Mouse (Mus musculus) kidney, adult 8-10 months (tissue): Measurements from ENCODE around the gene BC055324.
A peak's percentile ranks its signal among the peaks of the same experiment; 100 is the strongest.
"Not testable (repeated sequence)": the region's sequence is repeated elsewhere in the genome, so short reads cannot be mapped to it uniquely, and the experiment has no call there.

Experiments used
- DNase-seq, 2 experiments: peaks; one replicate each; pipeline ENCODE4 v3.0.0; 2022

The BC055324 gene

GRCm38 (mm10) chr1:163994721-163995608 is at the start of gene BC055324, which contains the start of gene Mettl18:
BC055324 (minus strand) TSS chr1:163994796.
Mettl18 (plus strand) TSS chr1:163994889.
- DNase-seq = peak; percentile 83 to 91

DNA sequence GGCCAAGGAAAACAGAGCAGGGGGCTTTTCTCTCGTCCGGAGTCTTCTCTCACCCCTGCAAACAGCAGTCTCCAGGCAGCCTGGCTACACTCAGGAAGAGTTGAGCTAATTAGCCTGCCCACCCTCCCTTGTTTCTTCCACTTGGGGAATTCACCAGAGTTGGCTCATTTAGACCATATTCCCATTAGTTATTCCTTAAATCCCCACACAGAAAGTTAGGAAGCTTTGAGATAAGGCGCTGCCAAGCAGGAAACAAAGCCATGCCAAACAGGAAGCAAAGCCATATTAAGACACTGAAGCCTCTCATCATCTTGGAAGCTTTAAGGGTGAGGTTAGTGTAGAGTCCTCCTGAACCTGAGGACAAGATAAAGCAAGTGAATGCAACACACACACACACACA is 49.0 kb upstream of the BC055324 start:
- DNase-seq = peak; percentile 48 to 60

GRCm38 (mm10) chr1:164040385-164041135 is 46.0 kb upstream of the BC055324 start:
- no peak for DNase-seq

DNA sequence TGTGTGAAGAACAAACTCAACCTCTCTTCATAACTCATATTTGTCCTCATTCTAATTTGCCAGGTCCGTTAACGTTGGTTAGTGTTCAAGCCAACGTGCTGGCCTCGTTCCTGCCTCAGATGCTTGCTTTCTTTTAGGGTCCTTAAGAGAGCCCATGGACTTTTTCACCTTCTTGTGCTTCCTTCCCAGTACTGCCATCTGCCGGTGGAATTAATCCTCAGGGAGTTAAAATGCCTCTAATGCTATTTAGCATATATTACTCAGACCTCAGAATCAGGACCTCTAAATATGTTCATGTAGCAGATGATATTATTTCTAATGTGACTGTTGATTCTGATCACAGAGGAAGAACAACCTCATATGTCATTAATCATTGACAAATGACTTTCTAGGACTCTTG is 32.8 kb upstream of the BC055324 start:
- peak in 1 of 2 experiments; percentile 42 for DNase-seq

DNA sequence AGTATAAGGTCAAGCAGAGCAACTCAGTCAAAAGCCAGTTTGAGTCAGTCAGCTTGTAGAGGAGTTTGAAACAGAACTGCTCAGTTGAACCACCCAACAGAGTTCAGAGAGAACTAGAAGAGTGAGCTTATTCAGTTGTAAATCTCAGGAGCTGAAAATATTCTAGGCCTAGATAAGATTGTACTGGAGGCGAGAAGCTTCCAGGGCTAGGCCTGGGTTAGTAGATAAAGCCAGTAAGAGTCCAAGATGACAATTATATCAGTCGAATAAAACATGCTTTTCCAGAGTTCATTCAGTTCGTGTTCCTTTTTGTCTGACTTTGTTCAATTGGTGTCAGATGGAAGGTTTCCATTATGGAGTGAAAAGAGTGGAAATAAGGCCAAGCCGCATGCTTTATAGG is 31.1 kb upstream of the BC055324 start:
- DNase-seq = no peak

DNA sequence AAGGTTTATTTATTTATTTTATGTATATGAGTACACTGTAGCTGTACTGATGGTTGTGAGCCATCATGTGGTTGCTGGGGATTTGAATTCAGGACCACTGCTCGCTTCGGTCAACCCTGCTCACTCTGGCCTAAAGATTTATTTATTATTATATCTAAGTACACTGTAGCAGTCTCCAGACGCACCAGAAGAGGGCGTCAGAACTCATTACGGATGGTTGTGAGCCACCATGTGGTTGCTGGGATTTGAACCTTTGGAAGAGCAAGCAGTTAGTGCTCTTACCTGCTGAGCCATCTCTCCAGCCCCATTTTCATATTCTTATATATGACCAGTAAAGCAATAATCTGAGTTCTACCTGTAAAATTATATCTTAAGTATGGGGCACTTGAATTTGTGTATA is 27.5 kb upstream of the BC055324 start:
- DNase-seq = not testable (repeated sequence)

DNA sequence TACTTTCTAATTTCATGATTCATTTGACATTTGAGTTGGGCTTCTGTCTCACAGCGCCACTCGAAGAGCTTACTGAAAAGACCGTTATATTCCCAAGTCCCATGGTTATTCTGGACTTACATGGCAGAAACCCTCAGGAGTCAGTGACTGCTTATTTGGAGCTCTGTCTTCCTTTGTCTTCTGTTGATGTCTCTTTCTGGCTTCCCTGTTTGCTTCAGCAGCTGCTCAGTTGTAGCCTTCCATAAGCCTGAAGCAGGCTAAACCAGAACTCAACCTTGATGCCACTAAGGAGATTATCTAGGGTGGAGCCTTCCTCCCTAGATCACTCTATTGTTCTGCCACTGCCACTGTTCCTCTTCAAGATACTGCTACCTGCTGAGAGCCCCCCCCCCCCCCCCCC is 26.1 kb upstream of the BC055324 start:
- DNase-seq = not testable (repeated sequence)

DNA sequence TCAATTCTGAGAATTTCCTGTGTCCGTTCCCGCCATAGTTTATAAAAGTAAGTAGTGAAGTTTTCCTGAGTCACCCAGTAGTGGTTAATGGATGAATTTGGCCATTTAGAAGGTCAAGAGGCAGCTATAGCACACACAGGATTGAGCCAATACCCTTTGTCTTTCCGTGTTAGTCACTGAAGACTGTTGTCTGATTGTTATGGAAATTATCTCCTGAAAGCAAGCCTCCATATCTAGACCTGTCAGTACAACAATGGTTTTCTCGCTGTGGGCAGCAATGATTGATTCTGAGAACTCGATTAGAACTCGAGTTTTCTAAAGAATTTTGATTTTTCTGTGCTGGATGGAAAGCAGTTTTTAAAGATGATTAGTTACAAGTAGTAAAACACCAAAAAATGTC is 25.2 kb upstream of the BC055324 start:
- DNase-seq = no peak

DNA sequence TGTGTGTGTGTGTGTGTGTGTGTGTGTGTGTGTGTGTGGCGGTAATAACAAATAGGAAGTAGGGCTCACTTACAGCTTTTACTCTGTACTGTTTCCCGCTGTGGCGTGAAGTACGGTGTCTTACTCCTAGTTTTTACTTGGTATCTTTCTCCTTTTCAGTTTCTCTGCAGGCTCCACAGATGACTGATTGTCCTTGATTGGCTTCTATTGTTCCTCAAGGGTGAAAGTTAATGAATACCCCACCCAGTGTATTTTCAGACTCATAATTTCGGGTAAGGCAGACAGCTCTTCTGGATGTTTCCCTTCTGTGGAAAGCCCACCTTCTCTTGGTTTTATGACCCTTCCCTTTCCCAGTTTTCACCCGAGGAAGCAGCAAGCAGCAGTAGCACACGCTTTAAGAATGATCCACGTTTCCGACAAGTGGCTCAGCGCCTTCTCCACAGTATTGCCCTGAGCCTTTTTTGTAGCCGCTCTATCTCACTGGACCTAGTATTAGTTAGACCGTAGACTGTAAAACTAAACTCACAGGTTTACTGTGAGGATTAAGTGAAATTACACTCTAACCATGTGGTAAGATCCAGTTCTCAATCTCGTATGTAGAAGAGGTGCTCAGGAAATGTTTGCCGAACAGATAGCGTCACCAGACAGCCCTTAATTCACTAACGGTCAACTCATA is 23.8 kb upstream of the BC055324 start:
- DNase-seq = no peak

DNA sequence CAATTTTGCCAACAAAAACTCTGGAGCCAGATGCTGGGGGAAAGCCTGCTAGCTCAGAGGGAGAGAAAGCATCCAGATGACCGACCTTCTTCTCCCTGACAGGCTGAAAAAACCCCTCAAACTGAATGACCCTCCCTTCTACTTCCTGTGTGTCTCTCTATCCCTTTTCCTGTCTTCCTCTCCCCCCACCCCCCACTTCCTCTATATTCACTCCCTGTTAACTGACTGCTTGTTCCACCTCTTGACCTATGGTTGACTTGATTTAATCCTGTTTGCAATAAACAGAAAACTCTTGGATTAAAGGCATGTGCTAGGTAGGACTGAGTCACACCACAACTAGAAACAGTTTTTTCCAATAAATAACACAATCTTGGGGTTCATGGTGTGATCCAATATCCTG is 20.0 kb upstream of the BC055324 start:
- DNase-seq = no peak

- DNase-seq = no peak
These were observed 14.6 kb upstream of the BC055324 start for GRCm38 (mm10) chr1:164009235-164009634.

DNA sequence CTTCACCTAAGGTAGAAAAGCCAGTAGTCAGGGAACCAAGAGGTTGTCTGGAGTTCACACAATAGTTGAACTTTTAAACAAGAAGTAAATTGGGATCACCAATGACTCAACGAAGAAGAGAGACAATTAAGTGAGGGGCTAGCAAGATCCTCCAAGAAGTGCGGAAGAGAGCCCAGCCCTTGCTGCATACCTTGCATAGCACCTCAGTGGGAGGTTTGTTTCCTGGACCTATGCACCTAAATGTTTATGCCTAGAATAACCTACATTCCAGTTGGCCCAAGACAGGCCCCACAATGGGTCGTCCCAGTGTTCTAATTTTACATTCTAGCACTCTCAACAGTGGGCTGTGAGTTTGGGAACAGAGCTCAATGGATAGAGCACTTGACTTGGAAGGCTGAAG is 9.7 kb upstream of the BC055324 start:
- DNase-seq = no peak

- no peak for DNase-seq
These were observed 7.3 kb upstream of the BC055324 start for GRCm38 (mm10) chr1:164001831-164002452.

GRCm38 (mm10) chr1:163995609-163995913 is 965 bp upstream of the BC055324 start:
- no peak for DNase-seq

- no peak for DNase-seq
These were observed 349 bp downstream of the BC055324 start for GRCm38 (mm10) chr1:163994173-163994720.

- DNase-seq = no peak
These were observed 2.2 kb downstream of the BC055324 start for GRCm38 (mm10) chr1:163992371-163992770.

DNA sequence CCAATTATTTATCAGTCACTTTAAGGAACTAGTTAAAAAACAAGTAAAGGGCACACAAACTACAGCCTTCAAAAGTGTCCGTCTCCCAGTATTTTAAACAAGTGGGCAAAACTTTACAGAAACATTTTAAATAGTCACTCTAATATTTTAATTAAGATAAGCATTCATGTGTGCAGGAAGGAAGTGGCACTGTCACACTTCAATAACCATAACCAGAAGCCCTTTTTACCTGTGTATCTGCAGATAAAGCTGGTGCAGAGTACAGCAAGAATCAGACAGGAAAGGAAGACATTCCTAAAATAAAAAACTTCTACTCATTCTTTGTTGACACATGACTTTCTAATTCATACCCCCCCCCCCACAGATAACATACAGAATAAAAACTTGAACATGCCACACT is 18.1 kb downstream of the BC055324 start:
- no peak for DNase-seq

GRCm38 (mm10) chr1:163975088-163975487 is 19.5 kb downstream of the BC055324 start:
- DNase-seq = no peak

DNA sequence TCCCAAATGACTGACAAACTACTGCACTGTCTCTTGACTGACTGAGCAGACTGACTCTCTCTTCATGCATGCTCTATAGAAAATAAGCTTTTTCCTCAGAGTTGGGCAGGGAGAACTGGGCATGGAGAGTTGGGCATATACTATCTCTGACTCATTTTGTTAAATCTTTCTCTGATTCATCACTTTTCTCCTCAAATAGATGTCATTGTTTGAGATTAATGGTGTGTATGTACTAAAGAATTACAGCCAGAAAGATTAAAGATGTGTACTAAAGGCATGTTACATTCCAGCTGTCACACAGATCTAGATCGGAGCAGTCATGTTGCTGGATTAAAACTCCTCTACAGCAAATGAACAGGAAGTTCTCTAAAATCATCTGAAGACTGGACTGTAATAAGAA is 20.1 kb downstream of the BC055324 start:
- no peak for DNase-seq

DNA sequence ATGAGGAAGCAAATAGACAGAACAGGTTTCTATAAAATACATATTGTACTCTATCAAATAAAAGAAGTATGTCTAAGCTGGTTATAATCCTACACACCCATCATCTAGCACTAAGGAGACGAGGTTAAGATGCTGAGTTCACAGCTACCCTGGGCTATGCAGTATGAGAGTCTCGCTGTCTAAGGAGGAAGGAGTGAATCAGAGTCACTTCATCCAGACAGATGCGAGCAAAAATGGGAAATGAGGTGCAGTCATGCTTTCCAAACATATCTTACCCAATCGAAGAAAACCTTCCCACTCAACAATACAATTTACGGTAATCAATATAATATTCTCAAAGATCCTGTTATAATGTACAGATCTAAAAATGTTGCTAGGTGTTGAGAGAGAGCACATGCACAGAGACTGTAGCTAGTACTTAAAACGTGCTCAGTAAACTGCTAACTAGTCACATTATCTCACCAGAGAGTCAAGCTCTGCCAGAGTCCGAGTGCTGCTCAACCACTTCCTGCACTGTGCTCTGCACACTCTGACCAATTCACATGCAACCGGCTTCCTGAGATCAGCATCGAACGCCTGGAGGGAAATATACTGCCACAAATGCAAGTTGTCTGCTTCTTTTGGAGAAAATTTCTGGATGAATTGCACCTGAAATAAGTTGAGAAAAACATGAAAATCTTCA is 30.4 kb downstream of the BC055324 start:
- no peak for DNase-seq

DNA sequence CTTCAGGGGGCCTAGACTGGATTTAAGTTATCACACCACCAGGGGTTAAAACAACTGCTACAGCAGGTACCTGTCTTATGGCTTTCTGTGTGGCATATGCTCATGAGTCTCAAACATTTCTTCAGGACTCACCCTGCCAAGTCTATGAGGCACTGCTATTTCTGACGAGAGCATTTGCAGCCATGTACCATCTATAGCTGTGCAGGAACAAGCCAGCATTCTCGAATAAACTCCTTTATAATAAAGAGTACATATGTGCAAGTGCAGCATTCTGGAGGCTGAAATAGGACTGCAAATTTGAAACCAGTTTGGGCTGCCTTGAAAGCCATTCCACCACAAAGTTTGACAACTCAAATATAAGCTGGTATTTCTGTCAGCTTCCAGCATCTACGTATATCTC is 36.6 kb downstream of the BC055324 start:
- no peak for DNase-seq

DNA sequence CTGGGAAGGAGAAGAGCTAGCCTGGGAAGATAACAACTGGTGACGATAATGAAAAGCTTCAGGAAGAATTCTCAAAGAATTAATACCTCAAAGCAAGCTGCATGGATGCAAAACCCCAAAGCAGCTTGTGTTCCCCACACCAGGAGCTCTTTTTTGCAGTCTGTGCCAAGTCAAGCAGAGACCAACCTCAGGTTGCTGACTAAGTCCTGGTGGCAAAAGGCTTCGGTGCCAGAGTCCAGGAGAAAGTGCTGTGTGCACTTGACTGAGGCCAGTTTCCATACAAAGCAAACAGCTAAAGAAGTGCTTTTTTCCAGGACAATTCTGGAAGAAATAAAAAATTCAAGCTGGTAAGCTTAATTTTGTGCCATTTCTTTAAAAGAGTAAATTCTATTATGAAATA is 41.2 kb downstream of the BC055324 start:
- peak; percentile 36 to 47 for DNase-seq
